Mouse (Mus musculus): Measurements from ENCODE around the gene Sp1.

Gene Sp1

DNA sequence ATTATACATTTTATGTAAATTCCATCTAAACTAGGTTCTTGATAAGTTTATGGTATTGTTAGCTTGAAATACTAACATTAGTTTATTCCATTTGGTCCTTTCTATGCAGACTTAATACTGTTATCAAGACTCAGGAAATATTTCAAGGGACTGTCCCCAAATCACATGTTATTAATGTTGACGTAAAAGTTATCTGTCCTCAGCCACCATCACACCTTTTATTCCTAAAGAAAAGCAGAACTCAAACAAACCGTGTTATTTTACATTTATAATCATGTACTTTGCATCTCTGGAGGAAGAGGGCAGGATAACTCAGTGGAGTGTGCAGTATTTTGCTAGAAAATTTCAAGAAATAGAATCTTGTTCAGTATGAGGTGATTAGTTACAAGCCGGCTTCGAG is 27.2 kb downstream of the Sp1 start:
- DNase-seq (ENCODE audit: low spot score in 2 of 2), result no peak

- DNase-seq (ENCODE audit: low spot score in 2 of 2), result peak; percentile 68 to 72
These were observed 36.5 kb downstream of the Sp1 start for GRCm38 (mm10) chr15:102442490-102442889.

- DNase-seq (ENCODE audit: low spot score in 2 of 2), result no peak
These were observed 39.2 kb downstream of the Sp1 start, which contains the start of gene Amhr2 for GRCm38 (mm10) chr15:102445146-102445545. Gene Amhr2, plus strand, starts transcription at chr15:102445367.

- DNase-seq (ENCODE audit: low spot score in 2 of 2), result no peak
These were observed 40.5 kb downstream of the Sp1 start for GRCm38 (mm10) chr15:102446448-102446847.

DNA sequence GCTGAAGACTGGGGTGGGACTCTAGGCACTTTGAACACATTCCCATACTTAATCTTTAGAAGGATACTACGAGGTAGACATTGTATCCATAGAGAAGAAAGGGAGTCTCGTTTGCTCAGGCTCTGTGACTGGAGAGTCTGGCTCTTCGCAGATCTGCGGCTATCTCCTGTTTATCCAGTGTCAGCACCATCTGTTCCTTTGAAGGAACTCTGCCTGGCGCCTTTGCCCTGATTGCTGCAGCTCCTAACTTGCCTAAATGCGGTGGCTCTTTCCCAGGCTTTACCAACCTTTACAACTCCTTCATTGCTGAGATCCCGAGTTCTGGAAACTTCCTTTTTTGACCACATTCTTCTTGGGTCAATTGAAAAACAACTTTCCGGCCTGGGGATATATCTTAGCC is 43.4 kb downstream of the Sp1 start:
- no peak for DNase-seq (ENCODE audit: low spot score in 2 of 2)

GRCm38 (mm10) chr15:102450928-102451327 is 45.0 kb downstream of the Sp1 start:
- DNase-seq (ENCODE audit: low spot score in 2 of 2), result no peak

GRCm38 (mm10) chr15:102451666-102452430 is 45.9 kb downstream of the Sp1 start:
- no peak for DNase-seq (ENCODE audit: low spot score in 2 of 2)

- no peak for DNase-seq (ENCODE audit: low spot score in 2 of 2)
These were observed 50.0 kb downstream of the Sp1 start for GRCm38 (mm10) chr15:102455993-102456392.

- no peak for DNase-seq (ENCODE audit: low spot score in 2 of 2)
These were observed 52.2 kb downstream of the Sp1 start for GRCm38 (mm10) chr15:102458050-102458736.

GRCm38 (mm10) chr15:102458904-102459317 is 53.0 kb downstream of the Sp1 start, which contains the start of gene Prr13:
Gene Prr13, plus strand, starts transcription at chr15:102459028.
- peak; percentile 91 to 93 for DNase-seq (ENCODE audit: low spot score in 2 of 2)

DNA sequence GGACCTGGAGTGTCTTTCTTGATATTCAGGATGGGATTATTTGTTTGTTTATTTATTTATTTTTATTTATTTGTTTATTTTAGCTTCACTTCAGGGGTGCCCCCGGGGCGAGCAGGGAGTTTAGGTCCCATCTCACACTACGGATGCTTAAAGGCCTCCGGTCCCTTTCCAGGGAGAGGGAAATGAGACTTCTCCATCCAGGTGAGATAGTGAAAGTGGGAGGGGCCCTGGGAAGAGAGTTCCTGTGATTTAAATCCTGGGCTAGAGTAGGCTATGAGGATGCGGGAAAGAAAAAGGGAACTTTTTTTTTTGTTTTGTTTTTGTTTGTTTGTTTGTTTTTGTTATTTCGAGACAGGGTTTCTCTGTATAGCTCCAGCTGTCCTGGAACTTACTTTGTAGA is 53.4 kb downstream of the Sp1 start:
- DNase-seq (ENCODE audit: low spot score in 2 of 2), result no peak

DNA sequence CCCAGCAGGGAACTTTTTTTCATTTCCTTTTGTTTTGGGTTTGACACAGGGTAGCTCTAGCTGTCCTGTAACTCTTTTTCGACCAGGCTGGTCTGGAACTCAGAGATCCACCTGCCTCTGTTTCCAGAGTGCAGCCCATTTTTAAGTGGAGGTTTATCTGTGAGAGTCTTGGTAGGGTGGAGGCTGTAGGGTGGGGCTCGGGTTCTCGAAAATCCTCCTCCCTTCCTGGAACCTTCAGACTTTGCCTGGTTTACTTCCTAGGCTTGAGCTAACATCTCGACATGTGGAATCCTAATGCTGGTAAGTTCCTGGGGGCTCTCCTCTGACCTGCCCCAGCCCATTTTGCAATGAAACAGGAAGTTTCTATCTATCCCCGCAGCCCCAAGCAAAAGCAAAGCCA is 53.9 kb downstream of the Sp1 start:
- DNase-seq (ENCODE audit: low spot score in 2 of 2), result no peak

GRCm38 (mm10) chr15:102460409-102460808 is 54.5 kb downstream of the Sp1 start:
- no peak for DNase-seq (ENCODE audit: low spot score in 2 of 2)

- no peak for DNase-seq (ENCODE audit: low spot score in 2 of 2)
These were observed 55.0 kb downstream of the Sp1 start for GRCm38 (mm10) chr15:102460971-102461370.

GRCm38 (mm10) chr15:102461430-102462075 is 55.6 kb downstream of the Sp1 start:
- no peak for DNase-seq (ENCODE audit: low spot score in 2 of 2)

DNA sequence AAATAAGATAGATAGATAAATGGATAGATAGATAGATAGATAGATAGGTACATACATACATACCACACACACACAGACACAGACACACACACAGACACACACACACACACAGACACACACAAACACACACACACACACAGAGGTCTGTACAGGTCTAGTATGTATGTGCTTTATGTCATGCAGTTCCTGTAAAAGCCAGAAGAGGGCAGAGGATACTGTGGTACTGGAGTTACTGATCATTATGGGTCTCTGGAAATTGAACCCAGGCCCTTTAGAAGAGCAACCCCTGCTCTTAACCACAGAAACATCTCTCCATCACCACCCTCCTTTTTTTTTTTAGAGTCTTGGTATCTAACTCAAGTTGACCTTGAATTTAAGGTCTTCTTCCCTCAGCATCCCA is 57.7 kb downstream of the Sp1 start:
- DNase-seq (ENCODE audit: low spot score in 2 of 2), result no peak

GRCm38 (mm10) chr15:102468675-102469370 is 62.9 kb downstream of the Sp1 start:
- no peak for DNase-seq (ENCODE audit: low spot score in 2 of 2)

GRCm38 (mm10) chr15:102470183-102470604 is 64.3 kb downstream of the Sp1 start, which contains the start of gene Pcbp2:
Gene Pcbp2, plus strand, starts transcription at chr15:102470539.
- peak; percentile 96 to 97 for DNase-seq (ENCODE audit: low spot score in 2 of 2)

DNA sequence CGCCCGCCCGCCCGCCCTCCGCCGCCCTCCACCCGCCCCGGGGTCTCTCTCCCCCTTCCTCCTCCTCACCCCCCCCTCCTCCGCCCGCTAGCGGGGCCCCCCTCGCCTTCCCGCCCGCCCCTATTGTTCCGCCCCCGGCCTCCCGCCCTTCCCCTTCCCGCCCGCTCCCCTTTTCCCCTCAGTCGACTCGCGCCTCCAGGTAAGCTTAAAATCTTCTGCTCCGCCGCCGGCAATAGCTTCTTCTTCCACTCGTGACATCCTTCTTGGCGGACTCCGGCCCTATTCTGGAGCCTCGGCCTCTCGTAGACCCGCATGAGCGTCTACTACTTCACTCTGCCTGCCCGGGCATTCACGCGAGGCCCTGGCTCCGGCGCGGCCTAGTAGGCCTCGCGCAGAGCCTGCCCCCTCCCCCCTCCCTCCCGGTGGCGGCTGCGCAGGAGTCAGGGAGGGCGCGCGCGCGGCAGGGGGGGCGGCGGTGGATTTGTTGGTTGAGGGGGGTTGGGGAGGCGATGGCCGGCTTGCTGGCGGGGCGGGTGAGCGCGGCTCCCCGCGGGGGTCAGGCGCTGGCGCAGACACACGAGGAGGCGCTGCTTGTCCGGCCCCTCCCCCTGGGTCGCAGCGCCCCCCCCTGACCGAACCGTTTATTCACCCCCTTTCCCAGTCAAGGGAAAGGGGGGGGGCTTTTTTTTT is 64.8 kb downstream of the Sp1 start:
- DNase-seq (ENCODE audit: low spot score in 2 of 2), result peak; percentile 60 to 70

DNA sequence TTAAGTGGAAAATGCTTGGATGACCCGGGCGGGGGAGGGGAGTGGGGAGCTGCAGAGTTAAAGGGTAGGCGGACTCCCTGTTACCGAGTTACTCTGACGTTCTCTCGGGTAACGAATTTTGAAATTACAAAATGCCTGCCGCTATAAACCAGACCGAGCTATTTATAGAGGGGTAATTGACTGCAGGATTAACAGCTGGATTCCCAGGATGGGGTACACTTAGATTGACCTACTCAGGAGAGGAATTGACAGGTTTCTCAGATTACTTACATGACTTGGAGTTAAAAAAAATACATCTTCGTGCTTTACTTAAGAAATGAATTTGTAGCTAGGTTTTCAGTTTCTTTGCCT is 65.3 kb downstream of the Sp1 start:
- DNase-seq (ENCODE audit: low spot score in 2 of 2), result no peak

- DNase-seq (ENCODE audit: low spot score in 2 of 2), result no peak
These were observed 65.8 kb downstream of the Sp1 start for GRCm38 (mm10) chr15:102471727-102472126.
